Mouse (Mus musculus) intestine, embryonic 16.5 days (tissue): ENCODE data around the gene Klhl29. TPM values are rescaled to one million over a fixed set of nuclear protein-coding genes. Genes with fewer than 3 reads are reported as not detected.

Experiments
- ATAC-seq: fragments of 200-750 bp; cut with Nextera tagmentation; 2 replicates; pipeline ENCODE4 v1.8.0; 2017; ENCODE audit warnings: moderate TSS enrichment, moderate library complexity
- H3K27ac ChIP-seq: fragments of 300-500 bp; sonication (generic); 2 replicates; pipeline ENCODE4 v1.5.1; 2014; ENCODE audit warnings: mild to moderate bottlenecking, low read length
- H3K27me3 ChIP-seq: fragments of 300-500 bp; sonication (generic); replicated peaks from 2 replicates; pipeline ENCODE4 v1.6.1; 2014; ENCODE audit warnings: low read length, control low read depth, mixed read lengths; ENCODE audit not compliant: control insufficient read depth, insufficient read depth
- H3K36me3 ChIP-seq: fragments of 300-500 bp; sonication (generic); 2 replicates; pipeline ENCODE4 v1.6.1; 2014; ENCODE audit warnings: low read length, control low read depth; ENCODE audit not compliant: control insufficient read depth, insufficient read depth
- H3K4me1 ChIP-seq: fragments of 300-500 bp; sonication (generic); 2 replicates; pipeline ENCODE4 v1.6.1; 2014; ENCODE audit warnings: low read length, control low read depth, mixed read lengths; ENCODE audit not compliant: control insufficient read depth, insufficient read depth
- H3K4me2 ChIP-seq: fragments of 300-500 bp; sonication (generic); 2 replicates; pipeline ENCODE4 v1.6.1; 2014; ENCODE audit warnings: low read depth, low read length, control low read depth
- H3K4me3 ChIP-seq: fragments of 300-500 bp; sonication (generic); 2 replicates; pipeline ENCODE4 v1.5.1; 2014; ENCODE audit warnings: mild to moderate bottlenecking, low read length
- H3K9ac ChIP-seq: fragments of 300-500 bp; sonication (generic); 2 replicates; pipeline ENCODE4 v1.6.1; 2014; ENCODE audit warnings: low read depth, low read length
- H3K9me3 ChIP-seq: fragments of 300-500 bp; sonication (generic); 2 replicates; pipeline ENCODE4 v1.6.1; 2016; ENCODE audit warnings: low read length, control low read depth; ENCODE audit not compliant: control insufficient read depth
- WGBS: fragments of 180-500 bp; shearing (Covaris S2); extraction: QIAGEN DNeasy Blood & Tissue Kit; methylation state at CpG from one replicate; pipeline ENCODE4 v1.1.7; 2014; 5-methylcytosine and 5-hydroxymethylcytosine counted together
- polyA plus RNA-seq: library from polyadenylated mRNA; unstranded; fragments of >200 nt; fragmentation: Nextera tagmentation; extraction: Ambion mirVana; gene quantifications from 2 replicates; pipeline ENCODE4 v1.2.1, GENCODE M21; 2015

The Klhl29 gene
- polyA plus RNA-seq, 1 experiment from 2014 or later: 0.37 TPM

DNA sequence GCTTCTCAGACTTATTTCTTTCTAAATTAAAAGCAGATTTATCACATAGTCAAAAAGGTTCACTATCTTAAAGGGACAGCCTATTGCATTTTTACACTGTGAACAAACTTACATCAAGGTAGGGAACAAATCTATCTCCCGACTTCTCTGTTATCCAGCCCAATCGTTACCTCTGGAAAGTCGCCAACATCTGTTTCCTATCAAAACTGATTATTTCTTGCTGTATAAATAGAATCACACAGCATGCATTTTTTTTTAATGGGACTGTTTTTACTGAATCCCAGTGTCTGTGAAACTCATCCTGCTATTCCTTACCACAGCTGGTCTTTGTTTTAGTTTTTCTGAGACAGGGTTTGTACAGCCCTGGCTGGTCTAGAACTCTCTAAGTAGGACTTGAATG, 19.7 kb upstream of the Klhl29 start:
- Histone ChIP-seq H3K4me1 (0 out of 2 replicates have a peak, but pooled peaks cover 2% of the 10 kb centered on the region), H3K4me3 (no peak overlapping the region), H3K27ac (no peak overlapping the region), H3K9me3 (no peaks in the 10 kb centered on the region), H3K9ac (no peak overlapping the region), H3K36me3 (no peaks in the 10 kb centered on the region), H3K4me2 (no peak overlapping the region), H3K27me3 (no peaks in the 10 kb centered on the region)
- no peak for ATAC-seq
- 34% methylated on average over 3 of the region's 3 CpGs for WGBS

DNA sequence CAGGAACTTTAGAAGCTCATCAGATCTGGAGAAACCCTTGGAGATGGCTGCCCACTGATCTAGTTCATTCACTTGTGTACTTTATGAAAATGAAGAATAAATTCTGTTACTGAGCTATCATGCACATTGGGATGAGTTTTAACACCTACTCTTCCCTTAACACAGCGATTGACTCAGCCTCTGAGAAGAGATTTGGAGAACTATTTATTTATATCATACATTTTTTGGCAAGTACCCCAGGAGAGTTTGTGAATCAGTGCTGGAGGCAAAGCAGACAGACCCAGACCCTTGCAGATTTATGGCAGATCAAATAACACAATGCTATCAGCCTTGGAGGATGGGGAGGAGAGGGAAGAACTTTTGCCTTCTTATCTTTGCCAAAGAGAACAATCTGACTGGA, 11.6 kb upstream of the Klhl29 start:
- no peaks in the 10 kb centered on the region for H3K9me3 ChIP-seq
- no peak for ATAC-seq
- no peak overlapping the region for H3K4me3 ChIP-seq
- WGBS: 58% methylated on average over 1 of the region's 1 CpGs
- no peak overlapping the region for H3K27ac ChIP-seq
- H3K36me3 ChIP-seq: no peaks in the 10 kb centered on the region
- H3K4me1 ChIP-seq: no peaks in the 10 kb centered on the region
- no peaks in the 10 kb centered on the region for H3K27me3 ChIP-seq
- H3K9ac ChIP-seq: no peak overlapping the region
- no peak overlapping the region for H3K4me2 ChIP-seq

- Histone ChIP-seq H3K9ac (no peak overlapping the region), H3K27me3 (no peaks in the 10 kb centered on the region), H3K4me3 (no peak overlapping the region), H3K4me2 (no peak overlapping the region), H3K27ac (no peak overlapping the region), H3K36me3 (no peaks in the 10 kb centered on the region), H3K9me3 (no peaks in the 10 kb centered on the region), H3K4me1 (no peaks in the 10 kb centered on the region)
- no peak for ATAC-seq
Observed at GRCm38 (mm10) chr12:5386688-5387087, 11.2 kb upstream of the Klhl29 start.

GRCm38 (mm10) chr12:5381694-5382093, 6.2 kb upstream of the Klhl29 start:
- Histone ChIP-seq H3K4me2 (no peak overlapping the region), H3K9ac (no peak overlapping the region), H3K27ac (no peak overlapping the region), H3K4me1 (no peaks in the 10 kb centered on the region), H3K4me3 (no peak overlapping the region), H3K36me3 (no peaks in the 10 kb centered on the region), H3K9me3 (no peaks in the 10 kb centered on the region), H3K27me3 (peaks cover under 1% of the 10 kb centered on the region; the same call in 1 of the 2 replicates)
- no peak for ATAC-seq

DNA sequence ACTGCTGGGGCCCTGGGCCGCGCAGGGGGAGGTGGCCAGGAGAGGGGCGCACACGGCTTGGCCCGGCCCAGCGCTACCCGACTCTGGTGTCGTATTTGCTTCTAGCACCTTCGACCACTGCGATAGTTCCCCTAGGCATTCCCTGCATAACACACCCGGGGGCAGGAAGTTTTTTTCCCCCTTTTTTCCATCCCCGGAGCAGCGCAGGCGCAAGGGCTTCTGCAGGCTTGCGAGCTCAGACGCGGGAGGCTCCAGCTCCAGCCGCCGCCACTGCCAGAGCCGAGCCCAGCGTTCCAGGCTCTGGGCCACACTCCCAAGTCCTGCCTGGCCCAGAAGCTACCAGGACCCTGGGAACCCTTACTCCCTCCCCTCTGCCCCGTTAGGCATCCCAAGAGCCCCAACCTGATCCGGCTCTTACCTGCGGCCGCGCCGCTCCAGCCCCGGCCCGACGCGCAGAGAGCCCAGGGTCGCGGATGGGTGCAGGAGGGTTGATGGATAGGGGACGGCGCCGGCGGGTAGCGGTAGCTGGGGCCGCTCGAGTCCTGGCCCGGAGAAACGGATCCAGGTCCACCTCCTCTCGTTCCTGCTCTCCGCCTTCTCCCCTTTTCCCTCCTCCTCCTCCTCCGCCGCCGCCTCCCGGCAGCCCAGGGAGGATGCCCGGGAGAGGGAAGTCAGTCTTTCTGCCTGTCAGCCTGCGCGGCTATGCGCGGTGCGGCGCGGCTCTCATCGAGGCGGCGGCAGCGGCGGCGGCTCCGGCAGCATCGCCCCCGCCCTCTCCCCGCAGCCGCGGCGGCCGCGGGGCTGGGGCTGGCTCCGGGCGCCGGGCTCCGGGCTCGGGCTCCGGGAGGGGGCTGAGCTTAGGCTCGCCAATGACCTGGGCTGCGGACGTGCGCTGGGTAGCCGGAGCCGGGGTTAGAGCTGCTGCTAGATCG, 532 bp downstream of the Klhl29 start:
- Histone ChIP-seq H3K4me3 (peak overlapping the region; percentile 79), H3K27me3 (peaks cover 24% of the 10 kb centered on the region), H3K4me2 (peak overlapping the region; percentile 94), H3K27ac (peak overlapping the region; percentile 72), H3K36me3 (no peaks in the 10 kb centered on the region), H3K9me3 (no peaks in the 10 kb centered on the region), H3K4me1 (peaks cover 10% of the 10 kb centered on the region), H3K9ac (peak overlapping the region; percentile 79)
- peak; percentile 61 for ATAC-seq
- under 1% methylated on average over 79 of the region's 84 CpGs for WGBS

GRCm38 (mm10) chr12:5374196-5374683, 1.2 kb downstream of the Klhl29 start:
- peak overlapping the region; percentile 79 for H3K4me3 ChIP-seq
- WGBS: under 1% methylated on average over 31 of the region's 31 CpGs
- H3K9ac ChIP-seq: peak overlapping the region; percentile 79
- H3K9me3 ChIP-seq: no peaks in the 10 kb centered on the region
- H3K36me3 ChIP-seq: no peaks in the 10 kb centered on the region
- H3K4me1 ChIP-seq: peaks cover 10% of the 10 kb centered on the region
- ATAC-seq: no peak
- H3K27me3 ChIP-seq: peaks cover 24% of the 10 kb centered on the region
- peak overlapping the region; percentile 94 for H3K4me2 ChIP-seq
- H3K27ac ChIP-seq: no peak overlapping the region

DNA sequence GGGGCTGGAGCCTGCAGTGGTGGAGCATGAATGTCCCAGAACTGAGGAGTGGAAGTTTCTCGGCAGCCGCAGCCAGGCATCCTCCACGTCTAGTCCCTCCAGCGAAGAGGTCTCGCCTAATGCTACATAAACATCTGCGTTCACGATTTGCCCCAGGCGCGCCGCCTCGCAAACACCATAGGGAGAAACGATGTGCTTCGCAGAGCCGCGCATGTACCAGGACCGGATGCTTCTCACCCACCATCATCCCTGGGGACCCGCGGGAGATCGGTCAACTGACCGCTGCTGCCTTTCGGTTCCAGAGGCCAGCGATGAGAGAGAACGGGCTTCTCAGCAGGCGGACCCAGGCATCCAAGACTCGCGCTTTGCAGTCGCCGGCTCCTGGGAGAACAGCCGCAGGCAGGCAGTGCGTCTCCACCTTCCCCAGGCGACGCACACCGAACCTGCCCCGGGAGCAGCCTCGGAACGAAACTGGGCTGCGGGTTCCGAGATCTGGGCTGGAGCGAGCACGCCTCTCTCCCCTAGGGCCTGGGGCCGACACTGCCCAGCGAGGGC, 1.8 kb downstream of the Klhl29 start:
- Histone ChIP-seq H3K4me1 (peaks cover 10% of the 10 kb centered on the region), H3K4me3 (peak overlapping the region; percentile 79), H3K36me3 (no peaks in the 10 kb centered on the region), H3K9ac (peak overlapping the region; percentile 79), H3K4me2 (peak overlapping the region; percentile 94), H3K9me3 (no peaks in the 10 kb centered on the region), H3K27me3 (peaks cover 24% of the 10 kb centered on the region), H3K27ac (0 out of 2 replicates have a peak overlapping the region, but pooled peaks have one; percentile 28)
- 0% methylated on average over 42 of the region's 42 CpGs for WGBS
- ATAC-seq: no peak

DNA sequence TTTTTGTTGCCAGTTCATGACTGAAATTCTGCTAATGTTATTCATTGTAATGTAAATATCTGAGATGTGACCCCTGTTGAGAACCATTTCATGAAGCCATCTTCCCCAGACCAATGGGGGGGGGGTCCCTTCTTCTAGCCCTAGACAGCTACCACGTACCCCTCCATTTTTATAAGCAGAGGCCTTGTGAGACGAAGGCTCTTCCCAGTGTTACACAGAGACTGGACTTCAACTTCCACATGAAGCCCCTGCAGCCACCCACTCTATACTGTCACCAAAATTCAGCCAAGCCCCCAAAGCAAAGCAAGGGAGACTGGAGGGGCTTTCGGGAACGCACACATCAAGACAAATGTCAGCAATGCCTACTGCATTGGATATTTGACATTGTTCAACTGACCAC, 6.1 kb downstream of the Klhl29 start:
- ATAC-seq: no peak
- H3K9me3 ChIP-seq: no peaks in the 10 kb centered on the region
- WGBS: 93% methylated on average over 4 of the region's 4 CpGs

DNA sequence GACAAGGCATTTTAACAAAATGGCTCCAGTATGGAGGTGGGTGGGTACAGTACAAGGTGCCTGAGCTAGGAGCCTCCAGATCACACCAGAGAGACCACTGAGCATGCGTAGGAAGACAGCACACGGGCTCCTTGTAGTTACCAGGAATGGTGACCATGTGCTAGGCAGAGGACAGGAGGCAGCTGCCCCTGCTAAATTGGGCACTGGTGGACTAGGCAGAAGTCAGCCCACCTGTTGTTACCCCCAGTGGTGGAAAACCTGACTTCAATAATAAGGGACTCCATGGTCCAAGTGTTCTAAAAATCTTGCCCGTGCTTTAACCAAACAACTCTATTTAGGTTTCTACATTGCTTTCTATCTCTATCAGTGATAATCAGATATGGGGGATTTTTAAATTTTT, 10.6 kb downstream of the Klhl29 start:
- Histone ChIP-seq H3K4me1 (no peaks in the 10 kb centered on the region), H3K4me2 (no peak overlapping the region), H3K27me3 (no peaks in the 10 kb centered on the region), H3K27ac (no peak overlapping the region), H3K9ac (no peak overlapping the region), H3K9me3 (no peaks in the 10 kb centered on the region), H3K36me3 (no peaks in the 10 kb centered on the region), H3K4me3 (no peak overlapping the region)
- ATAC-seq: no peak
- WGBS: 89% methylated on average over 3 of the region's 3 CpGs

More for the DNA sequence above, 6.1 kb downstream of the Klhl29 start:
- Histone ChIP-seq H3K27me3 (peaks cover 11% of the 10 kb centered on the region), H3K9ac (no peak overlapping the region), H3K27ac (no peak overlapping the region), H3K4me3 (no peak overlapping the region), H3K36me3 (no peaks in the 10 kb centered on the region), H3K4me2 (no peak overlapping the region), H3K4me1 (peaks cover 3% of the 10 kb centered on the region; the same call in 1 of the 2 replicates)
